Mouse (Mus musculus) hindbrain, embryonic 11.5 days (tissue): Measurements from ENCODE around the gene Snx10. TPM values are rescaled to one million over a fixed set of nuclear protein-coding genes. Genes with fewer than 3 reads are reported as not detected.

Experiments
- ATAC-seq: fragments of 200-750 bp; cut with Nextera tagmentation; 2 replicates; pipeline ENCODE4 v1.8.0; 2017; ENCODE audit warnings: mild to moderate bottlenecking, moderate TSS enrichment, moderate library complexity; ENCODE audit not compliant: low FRiP score
- DNase-seq: peaks from one replicate; pipeline ENCODE4 v3.0.0-alpha.2; 2015; ENCODE audit warnings: low spot score
- H3K27ac ChIP-seq: fragments of 300-500 bp; sonication (generic); 2 replicates; pipeline ENCODE4 v1.5.1; 2014; ENCODE audit warnings: mild to moderate bottlenecking, low read depth, low read length
- H3K27me3 ChIP-seq: fragments of 300-500 bp; sonication (generic); 2 replicates; pipeline ENCODE4 v1.6.1; 2014; ENCODE audit warnings: mild to moderate bottlenecking, low read length, moderate library complexity, mixed read lengths; ENCODE audit not compliant: control insufficient read depth, insufficient read depth
- H3K36me3 ChIP-seq: fragments of 300-500 bp; sonication (generic); 2 replicates; pipeline ENCODE4 v1.6.1; 2014; ENCODE audit warnings: mild to moderate bottlenecking, low read length, moderate library complexity, mixed read lengths; ENCODE audit not compliant: control insufficient read depth, insufficient read depth
- H3K4me1 ChIP-seq: fragments of 300-500 bp; sonication (generic); replicated peaks from 2 replicates; pipeline ENCODE4 v1.6.1; 2014; ENCODE audit warnings: low read length, mixed read lengths; ENCODE audit not compliant: control insufficient read depth, insufficient read depth
- H3K4me2 ChIP-seq: fragments of 300-500 bp; sonication (generic); replicated peaks from 2 replicates; pipeline ENCODE4 v1.6.1; 2014; ENCODE audit warnings: mild to moderate bottlenecking, low read depth, low read length
- H3K4me3 ChIP-seq: fragments of 300-500 bp; sonication (generic); 2 replicates; pipeline ENCODE4 v1.5.1; 2014; ENCODE audit warnings: low read depth, low read length
- H3K9ac ChIP-seq: fragments of 300-500 bp; sonication (generic); 2 replicates; pipeline ENCODE4 v1.6.1; 2014; ENCODE audit warnings: low read depth, low read length
- H3K9me3 ChIP-seq: fragments of 300-500 bp; sonication (generic); 2 replicates; pipeline ENCODE4 v1.6.1; 2016; ENCODE audit warnings: low read length; ENCODE audit not compliant: control insufficient read depth
- WGBS: fragments of 180-500 bp; shearing (Covaris S2); extraction: QIAGEN DNeasy Blood & Tissue Kit; methylation state at CpG from one replicate; pipeline ENCODE4 v1.1.7; 2014; 5-methylcytosine and 5-hydroxymethylcytosine counted together
- polyA plus RNA-seq: library from polyadenylated mRNA; unstranded; fragments of >200 nt; fragmentation: Nextera tagmentation; extraction: Ambion mirVana; gene quantifications from 2 replicates; pipeline ENCODE4 v1.2.1, GENCODE M21; 2014

The Snx10 gene
- polyA plus RNA-seq, 1 experiment from 2014 or later: 47.6 TPM

- H3K27ac ChIP-seq: no peak overlapping the region
- no peaks in the 10 kb centered on the region for H3K4me1 ChIP-seq
- 78% methylated on average over 8 of the region's 8 CpGs for WGBS
- no peaks in the 10 kb centered on the region for H3K36me3 ChIP-seq
- no peak overlapping the region for H3K9ac ChIP-seq
- ATAC-seq (no peak), DNase-seq (no peak)
- H3K4me3 ChIP-seq: no peak overlapping the region
- H3K4me2 ChIP-seq: no peak overlapping the region
- no peaks in the 10 kb centered on the region for H3K9me3 ChIP-seq
- no peaks in the 10 kb centered on the region for H3K27me3 ChIP-seq
These were observed 26.2 kb upstream of the Snx10 start for GRCm38 (mm10) chr6:51497321-51498111.

- Histone ChIP-seq H3K9me3 (no peaks in the 10 kb centered on the region), H3K9ac (no peak overlapping the region), H3K27me3 (no peaks in the 10 kb centered on the region), H3K36me3 (no peaks in the 10 kb centered on the region), H3K4me2 (no peak overlapping the region), H3K4me3 (no peak overlapping the region), H3K27ac (no peak overlapping the region), H3K4me1 (no peaks in the 10 kb centered on the region)
- ATAC-seq: no peak
- 74% methylated on average over 1 of the region's 1 CpGs for WGBS
- DNase-seq: no peak
These were observed 18.0 kb upstream of the Snx10 start for GRCm38 (mm10) chr6:51505671-51506070.

GRCm38 (mm10) chr6:51507556-51507955 lies 16.1 kb upstream of the Snx10 start:
- no peak for ATAC-seq

GRCm38 (mm10) chr6:51508750-51509648 lies 14.7 kb upstream of the Snx10 start:
- DNase-seq (peak; percentile 84), ATAC-seq (no peak)
- Histone ChIP-seq H3K4me1 (no peaks in the 10 kb centered on the region), H3K9me3 (no peaks in the 10 kb centered on the region), H3K36me3 (no peaks in the 10 kb centered on the region), H3K9ac (peak overlapping the region; percentile 4; the same call in 1 of the 2 replicates), H3K4me3 (peak overlapping the region; percentile 20), H3K27ac (no peak overlapping the region), H3K4me2 (peak overlapping the region; percentile 32), H3K27me3 (no peaks in the 10 kb centered on the region)
- 30% methylated on average over 18 of the region's 18 CpGs for WGBS

More at GRCm38 (mm10) chr6:51507556-51507955, 16.1 kb upstream of the Snx10 start:
- Histone ChIP-seq H3K36me3 (no peaks in the 10 kb centered on the region), H3K4me3 (no peak overlapping the region), H3K9me3 (no peaks in the 10 kb centered on the region), H3K4me2 (no peak overlapping the region), H3K27ac (no peak overlapping the region), H3K9ac (no peak overlapping the region), H3K4me1 (no peaks in the 10 kb centered on the region), H3K27me3 (no peaks in the 10 kb centered on the region)
- 64% methylated on average over 2 of the region's 2 CpGs for WGBS
- no peak for DNase-seq

GRCm38 (mm10) chr6:51510094-51510493 lies 13.6 kb upstream of the Snx10 start:
- no peak overlapping the region for H3K4me3 ChIP-seq
- 35% methylated on average over 5 of the region's 5 CpGs for WGBS
- H3K27me3 ChIP-seq: no peaks in the 10 kb centered on the region
- H3K27ac ChIP-seq: no peak overlapping the region
- no peaks in the 10 kb centered on the region for H3K9me3 ChIP-seq
- H3K4me1 ChIP-seq: no peaks in the 10 kb centered on the region
- no peak overlapping the region for H3K9ac ChIP-seq
- peak; percentile 62 for DNase-seq
- ATAC-seq: no peak
- H3K4me2 ChIP-seq: no peak overlapping the region
- no peaks in the 10 kb centered on the region for H3K36me3 ChIP-seq

- WGBS: 45% methylated on average over 1 of the region's 1 CpGs
- ATAC-seq (no peak), DNase-seq (no peak)
- H3K27me3 ChIP-seq: no peaks in the 10 kb centered on the region
- no peaks in the 10 kb centered on the region for H3K4me1 ChIP-seq
- no peak overlapping the region for H3K9ac ChIP-seq
- H3K9me3 ChIP-seq: no peaks in the 10 kb centered on the region
- no peaks in the 10 kb centered on the region for H3K36me3 ChIP-seq
- H3K27ac ChIP-seq: no peak overlapping the region
- H3K4me2 ChIP-seq: no peak overlapping the region
- H3K4me3 ChIP-seq: no peak overlapping the region
These were observed 12.8 kb upstream of the Snx10 start for GRCm38 (mm10) chr6:51510946-51511345.

GRCm38 (mm10) chr6:51513745-51514144 lies 10.0 kb upstream of the Snx10 start:
- no peak overlapping the region for H3K27ac ChIP-seq
- H3K9me3 ChIP-seq: no peaks in the 10 kb centered on the region
- H3K4me2 ChIP-seq: no peak overlapping the region
- WGBS: 76% methylated on average over 3 of the region's 3 CpGs
- H3K9ac ChIP-seq: no peak overlapping the region
- ATAC-seq (no peak), DNase-seq (no peak)
- no peaks in the 10 kb centered on the region for H3K4me1 ChIP-seq
- H3K4me3 ChIP-seq: no peak overlapping the region
- no peaks in the 10 kb centered on the region for H3K36me3 ChIP-seq
- no peaks in the 10 kb centered on the region for H3K27me3 ChIP-seq

GRCm38 (mm10) chr6:51514860-51515259 lies 8.8 kb upstream of the Snx10 start:
- no peaks in the 10 kb centered on the region for H3K9me3 ChIP-seq
- no peak overlapping the region for H3K4me2 ChIP-seq
- no peaks in the 10 kb centered on the region for H3K36me3 ChIP-seq
- no peak overlapping the region for H3K27ac ChIP-seq
- ATAC-seq (no peak), DNase-seq (no peak)
- no peak overlapping the region for H3K9ac ChIP-seq
- no peaks in the 10 kb centered on the region for H3K27me3 ChIP-seq
- 93% methylated on average over 7 of the region's 7 CpGs for WGBS
- H3K4me1 ChIP-seq: no peaks in the 10 kb centered on the region
- H3K4me3 ChIP-seq: no peak overlapping the region
